In the genomic region with DNA sequence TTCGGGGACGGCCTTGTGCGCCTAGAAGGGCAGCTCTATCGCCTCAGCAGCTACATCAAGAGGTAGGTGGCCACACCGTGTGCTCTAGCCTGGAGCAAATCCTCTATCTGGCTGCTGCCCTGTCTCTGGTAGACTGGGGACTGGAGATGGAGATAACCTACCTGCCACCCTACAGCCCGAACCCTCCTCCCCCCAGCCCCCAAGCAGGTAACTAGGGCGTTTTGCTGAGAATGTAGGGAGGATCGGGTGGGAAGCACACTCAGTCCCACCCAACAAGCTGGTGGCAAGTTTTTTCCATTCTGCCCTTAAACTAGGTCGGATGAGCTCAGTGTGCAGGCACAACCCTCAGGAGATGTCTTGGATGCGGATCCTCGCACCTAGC, we compare ENCODE assay signal across 9 mouse cellular contexts. TPM values are rescaled to one million over a fixed set of nuclear protein-coding genes. Genes with fewer than 3 reads are reported as not detected.
A peak's percentile ranks its signal among the peaks of the same experiment; 100 is the strongest.
DNase-seq lines count a peak whose midpoint lies in the region; ATAC-seq lines count a peak whose summit lies in the region.
"Had no signal": no experiment of that assay in that cellular context is flagged by ENCODE, and none has a peak within 500 bp of the region (broad histone marks: within the 10 kb centered on the region; RNA-seq: fewer than 3 reads in every experiment).

No protein-coding gene starts in this region.

- no peaks in the 10 kb centered on the region; the same call in 1 of the 2 replicates for H3K9me3 ChIP-seq in heart, embryonic 12.5 days (replicated peaks)
- peaks cover 2% of the 10 kb centered on the region; the same call in 1 of the 2 replicates for H3K9me3 ChIP-seq in heart, embryonic 16.5 days (replicated peaks; ENCODE audit: control insufficient read depth, low read length)
- no peaks in the 10 kb centered on the region for H3K9me3 ChIP-seq in liver, embryonic 15.5 days (replicated peaks)

- peak overlapping the region; percentile 84 for H3K4me2 ChIP-seq in heart, embryonic 12.5 days
- peak overlapping the region; percentile 65 for H3K4me2 ChIP-seq in heart, embryonic 16.5 days (ENCODE audit: low read depth, low read length)
- H3K4me2 ChIP-seq in liver, embryonic 15.5 days, result peak overlapping the region; percentile 28

- peaks cover 32% of the 10 kb centered on the region for H3K27me3 ChIP-seq in heart, embryonic 12.5 days (replicated peaks)
- peaks cover 9% of the 10 kb centered on the region; the same call in 1 of the 2 replicates for H3K27me3 ChIP-seq in heart, embryonic 16.5 days (ENCODE audit: control insufficient read depth, insufficient read depth, low read length)
- peaks cover 25% of the 10 kb centered on the region for H3K27me3 ChIP-seq in liver, embryonic 15.5 days

- peaks cover 22% of the 10 kb centered on the region for H3K4me1 ChIP-seq in heart, embryonic 12.5 days (replicated peaks)
- peaks cover 9% of the 10 kb centered on the region for H3K4me1 ChIP-seq in heart, embryonic 16.5 days (ENCODE audit: control insufficient read depth, insufficient read depth, low read length)
- H3K4me1 ChIP-seq in liver, embryonic 15.5 days (replicated peaks), result no peaks in the 10 kb centered on the region

- 32% methylated on average over 11 of the region's 11 CpGs for WGBS in heart, embryonic 12.5 days
- 35% methylated on average over 11 of the region's 11 CpGs for WGBS in heart, embryonic 16.5 days
- 33% methylated on average over 11 of the region's 11 CpGs for WGBS in liver, embryonic 15.5 days (ENCODE audit: insufficient replicate concordance)

- H3K27ac ChIP-seq in heart, embryonic 12.5 days (ENCODE audit: poor library complexity, severe bottlenecking), result no peak overlapping the region
- H3K27ac ChIP-seq in heart, embryonic 16.5 days (ENCODE audit: low read length), result no peak overlapping the region
- no peak overlapping the region for H3K27ac ChIP-seq in liver, embryonic 15.5 days (replicated peaks)

- peak overlapping the region; percentile 44 for H3K4me3 ChIP-seq in heart, embryonic 12.5 days
- peak overlapping the region; percentile 44 for H3K4me3 ChIP-seq in heart, embryonic 16.5 days (ENCODE audit: low read length)
- H3K4me3 ChIP-seq in liver, embryonic 15.5 days (replicated peaks), result 0 out of 2 replicates have a peak overlapping the region, but pooled peaks have one; percentile 8

- intact Hi-C loops in heart, postnatal 10 days (cut with DNase I), result no loop called here

- H3K36me3 ChIP-seq in heart, embryonic 12.5 days, result no peaks in the 10 kb centered on the region
- no peaks in the 10 kb centered on the region for H3K36me3 ChIP-seq in heart, embryonic 16.5 days (ENCODE audit: control insufficient read depth, insufficient read depth)
- no peaks in the 10 kb centered on the region for H3K36me3 ChIP-seq in liver, embryonic 15.5 days (replicated peaks)

- DNase-seq in heart, postnatal 10 days, result no peak
- peak; percentile 69 for DNase-seq in brain, adult 2 months (ENCODE audit: low read depth, low spot score)
- DNase-seq in adipocyte (ENCODE audit: low spot score), result no peak
- DNase-seq: kidney, adult 9 months had no signal

- ATAC-seq in heart, embryonic 12.5 days (ENCODE audit: insufficient number of reproducible peaks, low FRiP score), result peak; percentile 15; the same call in 1 of the 2 replicates
- ATAC-seq in heart, embryonic 16.5 days (replicated peaks; ENCODE audit: extremely low read depth, insufficient read depth, low FRiP score), result no peak
- ATAC-seq in liver, embryonic 15.5 days (ENCODE audit: insufficient read depth), result no peak
- ATAC-seq in CD4-positive, CD25-positive, alpha-beta regulatory T cell, adult 4 months, result no peak
- no peak for ATAC-seq in erythroid progenitor cell, adult 5-6 weeks (replicated peaks; ENCODE audit: low FRiP score, poor library complexity, severe bottlenecking)

- peak overlapping the region; percentile 66 for H3K9ac ChIP-seq in heart, embryonic 12.5 days
- H3K9ac ChIP-seq in heart, embryonic 16.5 days (ENCODE audit: low read length), result peak overlapping the region; percentile 34
- H3K9ac ChIP-seq in liver, embryonic 15.5 days, result no peak overlapping the region

RNA-seq across cellular contexts. Expression of a gene that starts 0.6 kb away (rescaled TPM):
- polyA plus RNA-seq in heart, embryonic 12.5 days (2016; fragmentation: Nextera tagmentation; extraction: Ambion mirVana), result 1.2 and 1.4 TPM in 2 replicates
- 10 to 100 TPM; 18.3 to 22.4 TPM for total RNA-seq in heart, postnatal 10 days (2021)
- 1.6 and 2.2 TPM in 2 replicates for polyA plus RNA-seq in heart, embryonic 16.5 days (2015; fragmentation: Nextera tagmentation; extraction: Ambion mirVana)
- polyA plus RNA-seq in liver, embryonic 15.5 days (2015; fragmentation: Nextera tagmentation; extraction: Ambion mirVana), result 0.22 TPM in 2 replicates
- polyA plus RNA-seq in CD4-positive, CD25-positive, alpha-beta regulatory T cell, adult 4 months (2017; shearing (Covaris generic)), result 1 to 10 TPM; 2.4 to 2.7 TPM
- total RNA-seq in erythroid progenitor cell, adult 5-6 weeks (2015; ENCODE audit: low replicate concordance), result not detected in 2 replicates
- total RNA-seq in erythroid progenitor cell, adult 5-6 weeks (2017; ENCODE audit: low replicate concordance), result not detected in 2 replicates

RNA-seq across cellular contexts. Expression of a gene that starts 27.3 kb away (rescaled TPM):
- polyA plus RNA-seq in heart, embryonic 12.5 days (2016; fragmentation: Nextera tagmentation; extraction: Ambion mirVana), result 0.56 and 0.77 TPM in 2 replicates
- total RNA-seq in heart, postnatal 10 days (2021), result not detected
- polyA plus RNA-seq in heart, embryonic 16.5 days (2015; fragmentation: Nextera tagmentation; extraction: Ambion mirVana), result 0.28 and 0.69 TPM in 2 replicates
- 0.17 TPM in 1 of 2 replicates, not detected in the other for polyA plus RNA-seq in liver, embryonic 15.5 days (2015; fragmentation: Nextera tagmentation; extraction: Ambion mirVana)
- not detected for polyA plus RNA-seq in CD4-positive, CD25-positive, alpha-beta regulatory T cell, adult 4 months (2017; shearing (Covaris generic))
- total RNA-seq in erythroid progenitor cell, adult 5-6 weeks (2015; ENCODE audit: low replicate concordance), result not detected in 2 replicates
- not detected in 2 replicates for total RNA-seq in erythroid progenitor cell, adult 5-6 weeks (2017; ENCODE audit: low replicate concordance)

Comparison
In these comparisons a context has a peak if more than half of its experiments do, and no peak if none do; other contexts are left out.
1. H3K4me2 ChIP-seq: peak in every context shown above with its lines; median percentile 84 in heart, embryonic 12.5 days; 65 in heart, embryonic 16.5 days; 28 in liver, embryonic 15.5 days.